ENCODE assay signal across 18 mouse cellular contexts in genomic region chr6:54043536-54043935, GRCm38 (mm10).
"Had no signal": no experiment of that assay in that cellular context is flagged by ENCODE, and none has a peak within 500 bp of the region (broad histone marks: within the 10 kb centered on the region; RNA-seq: fewer than 3 reads in every experiment).

No protein-coding gene starts in this region.

- H3K4me3 ChIP-seq: midbrain, embryonic 10.5 days; midbrain, embryonic 12.5 days; myocyte; neural tube, embryonic 13.5 days; neural tube, embryonic 15.5 days had no signal

- H3K27ac ChIP-seq: midbrain, embryonic 10.5 days; midbrain, embryonic 12.5 days; neural tube, embryonic 13.5 days; neural tube, embryonic 15.5 days had no signal

- DNase-seq: lung, adult 18-20 months; lung, embryonic 14.5 days; lung, postnatal 10 days; lung, postnatal 4 days; midbrain, embryonic 14.5 days; retina, postnatal 1 day; right cerebral cortex, adult 18-20 months; right cerebral cortex, postnatal 25 days; right cerebral cortex, postnatal 4 days; spleen, adult 18-20 months; thymus, adult 18-20 months; thymus, postnatal 14 days; thymus, postnatal 36 days had no signal
